Mouse (Mus musculus): Measurements from ENCODE around the gene Rpia. TPM values are rescaled to one million over a fixed set of nuclear protein-coding genes. Genes with fewer than 3 reads are reported as not detected.

The Rpia gene
- polyA plus RNA-seq, 1 experiment from 2014 or later = 3.3 TPM

GRCm38 (mm10) chr6:70743902-70744301 lies 48.1 kb downstream of the Rpia start:
- Histone ChIP-seq H3K4me1 (replicated peaks; ENCODE audit: control insufficient read depth, insufficient read depth, low read length) (no peaks in the 10 kb centered on the region; the same call in 1 of the 2 replicates), H3K36me3 (ENCODE audit: control insufficient read depth, insufficient read depth) (no peaks in the 10 kb centered on the region), H3K4me2 (ENCODE audit: low read length) (no peak overlapping the region), H3K9me3 (ENCODE audit: control insufficient read depth, low read length) (no peaks in the 10 kb centered on the region), H3K27me3 (replicated peaks; ENCODE audit: control insufficient read depth, insufficient read depth, low read length) (no peaks in the 10 kb centered on the region), H3K27ac (ENCODE audit: low read length) (no peak overlapping the region), H3K4me3 (replicated peaks; ENCODE audit: low read length) (no peak overlapping the region), H3K9ac (replicated peaks; ENCODE audit: low read depth, low read length) (no peak overlapping the region)
- WGBS = 65% methylated on average over 5 of the region's 5 CpGs
- ATAC-seq = no peak

- WGBS = 87% methylated on average over 4 of the region's 4 CpGs
- Histone ChIP-seq H3K9me3 (ENCODE audit: control insufficient read depth, low read length) (no peaks in the 10 kb centered on the region), H3K27ac (ENCODE audit: low read length) (no peak overlapping the region), H3K4me3 (replicated peaks; ENCODE audit: low read length) (no peak overlapping the region), H3K27me3 (replicated peaks; ENCODE audit: control insufficient read depth, insufficient read depth, low read length) (no peaks in the 10 kb centered on the region), H3K36me3 (ENCODE audit: control insufficient read depth, insufficient read depth) (no peaks in the 10 kb centered on the region), H3K4me2 (ENCODE audit: low read length) (no peak overlapping the region), H3K9ac (replicated peaks; ENCODE audit: low read depth, low read length) (no peak overlapping the region), H3K4me1 (replicated peaks; ENCODE audit: control insufficient read depth, insufficient read depth, low read length) (no peaks in the 10 kb centered on the region; the same call in 1 of the 2 replicates)
- ATAC-seq = no peak
Measured at GRCm38 (mm10) chr6:70742833-70743232, 49.2 kb downstream of the Rpia start.

GRCm38 (mm10) chr6:70740535-70740934 lies 51.5 kb downstream of the Rpia start:
- H3K4me2 ChIP-seq (ENCODE audit: low read length) = no peak overlapping the region
- no peak overlapping the region for H3K9ac ChIP-seq (replicated peaks; ENCODE audit: low read depth, low read length)
- no peaks in the 10 kb centered on the region for H3K27me3 ChIP-seq (replicated peaks; ENCODE audit: control insufficient read depth, insufficient read depth, low read length)
- H3K4me1 ChIP-seq (replicated peaks; ENCODE audit: control insufficient read depth, insufficient read depth, low read length) = no peaks in the 10 kb centered on the region; the same call in 1 of the 2 replicates
- no peak for ATAC-seq
- H3K27ac ChIP-seq (ENCODE audit: low read length) = no peak overlapping the region
- H3K36me3 ChIP-seq (ENCODE audit: control insufficient read depth, insufficient read depth) = no peaks in the 10 kb centered on the region
- no peaks in the 10 kb centered on the region for H3K9me3 ChIP-seq (ENCODE audit: control insufficient read depth, low read length)
- no peak overlapping the region for H3K4me3 ChIP-seq (replicated peaks; ENCODE audit: low read length)

GRCm38 (mm10) chr6:70739456-70739855 lies 52.6 kb downstream of the Rpia start:
- Histone ChIP-seq H3K9me3 (ENCODE audit: control insufficient read depth, low read length) (no peaks in the 10 kb centered on the region), H3K27me3 (replicated peaks; ENCODE audit: control insufficient read depth, insufficient read depth, low read length) (no peaks in the 10 kb centered on the region), H3K4me2 (ENCODE audit: low read length) (no peak overlapping the region), H3K4me1 (replicated peaks; ENCODE audit: control insufficient read depth, insufficient read depth, low read length) (no peaks in the 10 kb centered on the region; the same call in 1 of the 2 replicates), H3K4me3 (replicated peaks; ENCODE audit: low read length) (no peak overlapping the region), H3K9ac (replicated peaks; ENCODE audit: low read depth, low read length) (no peak overlapping the region), H3K36me3 (ENCODE audit: control insufficient read depth, insufficient read depth) (no peaks in the 10 kb centered on the region), H3K27ac (ENCODE audit: low read length) (no peak overlapping the region)
- no peak for ATAC-seq
- WGBS = 87% methylated on average over 1 of the region's 1 CpGs

GRCm38 (mm10) chr6:70735528-70735927 lies 56.5 kb downstream of the Rpia start:
- no peak overlapping the region for H3K4me3 ChIP-seq (replicated peaks; ENCODE audit: low read length)
- no peak for ATAC-seq

GRCm38 (mm10) chr6:70730828-70731227 lies 61.2 kb downstream of the Rpia start:
- Histone ChIP-seq H3K9me3 (ENCODE audit: control insufficient read depth, low read length) (no peaks in the 10 kb centered on the region), H3K4me2 (ENCODE audit: low read length) (no peak overlapping the region), H3K9ac (replicated peaks; ENCODE audit: low read depth, low read length) (no peak overlapping the region), H3K27me3 (replicated peaks; ENCODE audit: control insufficient read depth, insufficient read depth, low read length) (no peaks in the 10 kb centered on the region), H3K4me1 (replicated peaks; ENCODE audit: control insufficient read depth, insufficient read depth, low read length) (no peaks in the 10 kb centered on the region), H3K4me3 (replicated peaks; ENCODE audit: low read length) (no peak overlapping the region), H3K36me3 (ENCODE audit: control insufficient read depth, insufficient read depth) (no peaks in the 10 kb centered on the region), H3K27ac (ENCODE audit: low read length) (no peak overlapping the region)
- no peak for ATAC-seq

More at GRCm38 (mm10) chr6:70735528-70735927, 56.5 kb downstream of the Rpia start:
- H3K27me3 ChIP-seq (replicated peaks; ENCODE audit: control insufficient read depth, insufficient read depth, low read length) = no peaks in the 10 kb centered on the region
- H3K27ac ChIP-seq (ENCODE audit: low read length) = no peak overlapping the region
- no peak overlapping the region for H3K4me2 ChIP-seq (ENCODE audit: low read length)
- no peaks in the 10 kb centered on the region for H3K9me3 ChIP-seq (ENCODE audit: control insufficient read depth, low read length)
- H3K36me3 ChIP-seq (ENCODE audit: control insufficient read depth, insufficient read depth) = no peaks in the 10 kb centered on the region
- 93% methylated on average over 2 of the region's 2 CpGs for WGBS
- no peak overlapping the region for H3K9ac ChIP-seq (replicated peaks; ENCODE audit: low read depth, low read length)
- no peaks in the 10 kb centered on the region for H3K4me1 ChIP-seq (replicated peaks; ENCODE audit: control insufficient read depth, insufficient read depth, low read length)

GRCm38 (mm10) chr6:70729125-70729524 lies 62.9 kb downstream of the Rpia start:
- no peaks in the 10 kb centered on the region for H3K36me3 ChIP-seq (ENCODE audit: control insufficient read depth, insufficient read depth)
- H3K27me3 ChIP-seq (replicated peaks; ENCODE audit: control insufficient read depth, insufficient read depth, low read length) = no peaks in the 10 kb centered on the region
- no peak overlapping the region for H3K4me2 ChIP-seq (ENCODE audit: low read length)
- no peaks in the 10 kb centered on the region for H3K4me1 ChIP-seq (replicated peaks; ENCODE audit: control insufficient read depth, insufficient read depth, low read length)
- ATAC-seq = no peak
- 83% methylated on average over 1 of the region's 1 CpGs for WGBS
- no peaks in the 10 kb centered on the region for H3K9me3 ChIP-seq (ENCODE audit: control insufficient read depth, low read length)
- H3K27ac ChIP-seq (ENCODE audit: low read length) = no peak overlapping the region
- H3K4me3 ChIP-seq (replicated peaks; ENCODE audit: low read length) = no peak overlapping the region
- H3K9ac ChIP-seq (replicated peaks; ENCODE audit: low read depth, low read length) = no peak overlapping the region

GRCm38 (mm10) chr6:70727094-70727721 lies 64.8 kb downstream of the Rpia start:
- H3K4me1 ChIP-seq (replicated peaks; ENCODE audit: control insufficient read depth, insufficient read depth, low read length) = no peaks in the 10 kb centered on the region
- H3K27me3 ChIP-seq (replicated peaks; ENCODE audit: control insufficient read depth, insufficient read depth, low read length) = no peaks in the 10 kb centered on the region
- ATAC-seq = no peak
- no peak overlapping the region for H3K27ac ChIP-seq (ENCODE audit: low read length)
- H3K9me3 ChIP-seq (ENCODE audit: control insufficient read depth, low read length) = no peaks in the 10 kb centered on the region
- H3K4me3 ChIP-seq (replicated peaks; ENCODE audit: low read length) = no peak overlapping the region
- 83% methylated on average over 4 of the region's 4 CpGs for WGBS
- no peak overlapping the region for H3K4me2 ChIP-seq (ENCODE audit: low read length)
- H3K36me3 ChIP-seq (ENCODE audit: control insufficient read depth, insufficient read depth) = no peaks in the 10 kb centered on the region
- H3K9ac ChIP-seq (replicated peaks; ENCODE audit: low read depth, low read length) = no peak overlapping the region

GRCm38 (mm10) chr6:70725639-70726038 lies 66.4 kb downstream of the Rpia start:
- H3K36me3 ChIP-seq (ENCODE audit: control insufficient read depth, insufficient read depth) = no peaks in the 10 kb centered on the region
- no peak overlapping the region for H3K4me2 ChIP-seq (ENCODE audit: low read length)
- no peak overlapping the region for H3K27ac ChIP-seq (ENCODE audit: low read length)
- ATAC-seq = no peak
- WGBS = 63% methylated on average over 2 of the region's 2 CpGs
- H3K4me3 ChIP-seq (replicated peaks; ENCODE audit: low read length) = no peak overlapping the region
- H3K9me3 ChIP-seq (ENCODE audit: control insufficient read depth, low read length) = no peaks in the 10 kb centered on the region
- no peak overlapping the region for H3K9ac ChIP-seq (replicated peaks; ENCODE audit: low read depth, low read length)
- no peaks in the 10 kb centered on the region for H3K27me3 ChIP-seq (replicated peaks; ENCODE audit: control insufficient read depth, insufficient read depth, low read length)
- no peaks in the 10 kb centered on the region for H3K4me1 ChIP-seq (replicated peaks; ENCODE audit: control insufficient read depth, insufficient read depth, low read length)

- Histone ChIP-seq H3K27ac (ENCODE audit: low read length) (no peak overlapping the region), H3K4me1 (replicated peaks; ENCODE audit: control insufficient read depth, insufficient read depth, low read length) (no peaks in the 10 kb centered on the region), H3K27me3 (replicated peaks; ENCODE audit: control insufficient read depth, insufficient read depth, low read length) (no peaks in the 10 kb centered on the region), H3K9me3 (ENCODE audit: control insufficient read depth, low read length) (no peaks in the 10 kb centered on the region), H3K36me3 (ENCODE audit: control insufficient read depth, insufficient read depth) (no peaks in the 10 kb centered on the region), H3K4me2 (ENCODE audit: low read length) (no peak overlapping the region), H3K9ac (replicated peaks; ENCODE audit: low read depth, low read length) (no peak overlapping the region), H3K4me3 (replicated peaks; ENCODE audit: low read length) (no peak overlapping the region)
- 94% methylated on average over 13 of the region's 13 CpGs for whole genome bisulfite sequencing
- ATAC-seq = no peak
Measured at GRCm38 (mm10) chr6:70724722-70725121, 67.3 kb downstream of the Rpia start.
